Mouse (Mus musculus): ENCODE measurements around the gene Rps6kc1. TPM values are rescaled to one million over a fixed set of nuclear protein-coding genes. Genes with fewer than 3 reads are reported as not detected.
A peak's percentile ranks its signal among the peaks of the same experiment; 100 is the strongest.

The Rps6kc1 gene
- total RNA-seq, 4 experiments from 2014 or later, result 16.5 to 18.5 (median 17.4) TPM

DNA sequence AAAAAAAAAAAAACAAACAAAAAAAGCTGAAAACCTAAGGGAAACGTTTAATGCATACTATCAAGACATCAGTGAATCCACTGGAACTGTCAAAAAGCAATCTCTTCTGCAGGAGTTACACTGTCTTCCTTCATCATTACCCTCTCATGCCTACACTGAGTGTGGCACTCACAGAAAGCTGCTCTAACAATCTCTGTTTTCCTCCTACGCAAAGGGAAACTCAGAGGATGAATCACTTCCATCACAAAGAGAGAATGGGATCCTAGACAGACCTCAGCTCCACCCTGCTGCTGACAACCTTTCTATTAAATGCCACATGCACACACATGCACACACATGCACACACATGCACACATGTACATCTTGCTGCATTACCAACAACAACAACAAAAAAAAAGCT, 75.5 kb downstream of the Rps6kc1 start:
- no peak for DNase-seq (ENCODE audit: low spot score in 2 of 2)

- no peak for DNase-seq (ENCODE audit: low spot score in 2 of 2)
Measured at GRCm38 (mm10) chr1:190834201-190834907, 77.2 kb downstream of the Rps6kc1 start.

DNA sequence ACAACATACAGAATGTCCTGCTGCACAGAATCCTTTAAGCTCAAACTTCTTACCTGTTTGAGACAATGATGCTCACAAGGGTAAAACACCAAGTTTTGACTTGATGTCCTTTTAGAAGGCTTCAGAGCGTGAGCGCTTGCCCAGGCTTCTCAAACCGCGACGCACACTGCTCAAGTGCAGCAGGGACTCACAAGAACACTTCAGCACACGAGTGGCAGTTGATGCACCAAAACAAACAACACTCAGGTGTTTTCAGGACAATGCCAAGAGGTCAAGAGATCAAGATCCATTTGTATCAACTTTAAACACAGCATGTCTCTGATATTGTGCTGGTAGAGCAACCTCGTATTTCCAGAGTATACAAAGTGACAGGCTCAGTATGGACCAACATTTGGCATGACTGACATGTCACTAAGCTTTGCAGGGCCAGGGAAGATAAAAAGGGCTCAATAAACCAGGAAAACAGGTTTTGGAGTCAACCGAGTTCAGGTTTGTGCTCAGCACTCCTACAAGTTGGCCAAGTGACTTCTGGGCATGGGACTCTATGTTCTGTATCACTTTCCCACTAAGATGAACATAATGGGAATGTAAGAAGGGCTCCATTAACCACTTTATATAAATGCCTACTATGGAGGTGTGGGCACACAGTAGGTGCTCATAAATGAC, 78.5 kb downstream of the Rps6kc1 start:
- no peak for DNase-seq (ENCODE audit: low spot score in 2 of 2)

DNA sequence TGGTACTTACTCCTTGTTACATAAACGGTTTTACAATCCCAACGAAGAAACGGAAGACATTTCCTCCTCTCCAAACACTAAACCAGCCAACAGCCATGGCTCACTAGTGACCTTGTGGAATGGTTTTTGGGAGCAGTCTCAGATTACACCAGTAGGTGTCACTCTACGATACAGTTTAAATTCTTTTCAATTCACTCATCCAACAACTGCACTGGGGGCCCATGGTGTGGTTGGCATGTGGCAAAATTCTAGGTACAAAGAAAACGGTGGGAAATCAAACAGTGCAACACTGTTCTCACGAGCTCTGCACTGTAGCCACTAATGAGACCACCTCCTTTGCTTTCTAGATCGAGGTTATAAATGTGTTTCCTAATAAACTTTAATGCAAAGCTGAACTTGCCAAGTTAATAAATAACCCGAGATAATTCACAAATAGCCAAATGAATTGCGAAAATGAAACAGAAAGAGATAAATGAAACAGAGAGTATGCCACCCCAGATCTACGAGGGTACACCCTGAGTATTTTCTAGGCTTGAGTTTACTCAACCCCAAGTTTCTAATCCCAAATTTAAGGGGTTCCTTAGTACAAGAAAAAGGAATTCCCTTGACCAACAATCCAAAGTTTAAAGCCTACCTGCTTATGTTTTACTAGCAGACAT, 79.6 kb downstream of the Rps6kc1 start:
- DNase-seq (ENCODE audit: low spot score in 2 of 2), result peak in 1 of 2 experiments; percentile 13

DNA sequence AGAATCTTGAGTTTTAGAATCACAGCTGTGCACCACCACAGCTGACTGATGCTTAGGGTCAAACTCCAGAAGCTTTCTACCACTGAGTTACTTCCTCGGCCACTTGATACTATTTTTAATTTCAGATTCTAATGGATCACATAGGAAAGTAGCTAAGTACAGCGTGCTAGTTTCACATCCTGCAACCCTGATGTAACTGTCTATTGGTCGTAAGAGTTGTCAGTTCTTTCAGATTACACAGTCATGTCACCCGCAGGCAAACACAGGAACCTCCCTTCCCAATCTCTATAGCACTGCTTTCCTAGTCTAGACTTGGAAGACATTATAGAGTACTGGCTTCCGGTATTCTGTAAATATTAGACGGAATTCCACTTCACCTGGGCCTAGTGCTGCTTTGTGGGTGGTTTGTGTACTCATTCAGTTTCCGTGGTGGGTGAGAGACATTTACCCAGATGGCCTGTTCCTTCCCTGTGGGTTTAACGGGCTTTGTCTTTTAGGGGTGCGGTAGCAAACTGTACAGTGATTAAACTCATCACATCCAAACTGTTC, 85.0 kb downstream of the Rps6kc1 start:
- no peak for DNase-seq (ENCODE audit: low spot score in 2 of 2)

DNA sequence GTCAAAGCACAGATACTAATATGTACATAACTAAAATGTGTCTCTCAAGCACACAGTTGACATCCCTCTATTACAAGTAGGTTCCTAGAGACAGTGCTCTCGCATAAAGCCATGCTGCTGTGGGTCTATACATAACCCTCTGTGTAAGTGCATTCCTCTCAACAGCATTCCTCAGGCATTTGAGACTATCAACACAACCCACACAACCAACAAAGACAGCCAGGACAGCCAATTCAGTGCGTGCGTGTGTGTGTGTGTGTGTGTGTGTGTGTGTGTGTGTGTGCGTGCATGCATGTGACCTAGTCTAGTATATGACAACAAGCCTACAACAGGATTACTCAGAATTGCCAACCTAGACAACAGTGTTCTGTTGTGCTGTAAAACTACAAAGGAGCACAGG, 87.8 kb downstream of the Rps6kc1 start:
- DNase-seq (ENCODE audit: low spot score in 2 of 2), result no peak

DNA sequence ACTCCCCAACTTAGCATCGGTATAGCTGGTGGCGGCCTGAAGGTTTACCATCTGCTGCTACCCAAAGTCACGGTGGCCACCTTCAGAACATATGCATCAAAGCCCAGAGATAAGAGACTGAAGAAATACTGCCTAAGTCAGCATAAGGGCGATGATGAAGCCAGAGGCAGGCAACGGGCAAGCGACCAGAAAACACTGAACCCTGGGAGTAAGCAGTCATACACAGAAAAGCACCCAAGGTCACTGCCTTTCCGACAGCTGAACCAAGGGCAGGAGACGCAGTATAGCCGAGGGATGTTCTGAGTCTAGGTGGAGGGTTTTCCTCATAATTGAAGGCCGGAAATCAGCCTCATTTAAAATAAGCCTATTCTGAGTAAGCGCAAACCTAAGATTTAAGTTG, 95.4 kb downstream of the Rps6kc1 start:
- no peak for DNase-seq (ENCODE audit: low spot score in 2 of 2)

DNA sequence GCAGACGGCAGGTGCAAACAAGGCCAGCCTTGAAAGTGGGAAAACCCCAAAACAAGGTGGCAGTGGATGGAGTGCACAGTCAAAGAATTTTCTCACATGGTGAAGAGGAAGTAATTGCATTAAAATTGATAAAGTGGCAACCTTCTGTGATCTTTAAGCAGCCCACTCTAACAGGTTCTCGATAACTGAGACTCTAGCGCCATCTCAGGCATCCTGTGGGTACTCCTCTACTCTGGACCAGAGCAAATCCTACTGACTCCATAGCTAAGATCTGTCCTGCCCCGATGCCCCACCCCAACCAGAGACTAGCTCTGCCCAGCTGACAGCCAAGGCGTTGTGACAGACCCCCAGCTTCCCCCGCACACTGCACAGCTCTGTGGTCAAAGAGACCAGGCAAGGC, 101.2 kb downstream of the Rps6kc1 start:
- no peak for DNase-seq (ENCODE audit: low spot score in 2 of 2)

DNA sequence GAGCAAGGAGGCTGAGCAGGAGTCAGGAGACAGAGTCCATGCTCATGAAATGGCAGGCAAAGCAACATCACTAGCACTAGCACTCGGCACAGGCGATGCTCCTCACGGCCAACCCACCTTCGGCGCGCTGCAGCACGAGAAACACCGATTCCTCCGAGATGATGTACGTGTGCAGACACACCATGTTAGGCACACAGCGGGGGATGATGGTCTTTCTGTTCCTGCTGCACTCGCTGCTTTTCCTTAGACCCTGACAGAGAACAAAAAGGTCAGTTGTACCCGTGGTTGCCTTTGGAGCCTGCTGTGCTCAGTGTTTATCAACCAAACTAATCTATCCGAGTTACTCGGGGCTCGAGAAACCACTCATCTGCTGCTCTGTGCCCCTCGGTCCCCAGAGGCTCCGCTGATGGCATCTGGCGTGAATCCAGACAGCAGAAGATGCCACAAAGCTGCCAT, 102.8 kb downstream of the Rps6kc1 start:
- DNase-seq (ENCODE audit: low spot score in 2 of 2), result no peak

DNA sequence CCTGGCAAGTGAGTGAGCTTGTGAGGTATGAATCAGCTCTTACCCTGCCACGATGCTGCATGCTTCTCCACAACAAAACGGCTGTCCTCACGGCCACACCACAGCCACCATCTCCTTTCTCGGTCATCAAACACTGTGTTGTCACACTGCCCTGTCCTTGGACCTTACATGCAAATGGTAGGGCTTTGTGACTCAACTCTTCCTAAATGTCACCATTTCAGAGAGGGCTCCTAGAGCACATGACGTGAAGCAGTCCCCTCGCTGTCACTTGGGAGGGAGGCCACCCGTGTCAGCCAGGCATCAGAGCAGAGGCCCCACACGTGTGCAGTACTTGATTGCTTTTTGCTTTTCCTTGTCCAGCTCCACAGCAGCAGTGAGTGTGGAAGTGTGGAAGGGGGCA, 104.8 kb downstream of the Rps6kc1 start:
- DNase-seq (ENCODE audit: low spot score in 2 of 2), result no peak

DNA sequence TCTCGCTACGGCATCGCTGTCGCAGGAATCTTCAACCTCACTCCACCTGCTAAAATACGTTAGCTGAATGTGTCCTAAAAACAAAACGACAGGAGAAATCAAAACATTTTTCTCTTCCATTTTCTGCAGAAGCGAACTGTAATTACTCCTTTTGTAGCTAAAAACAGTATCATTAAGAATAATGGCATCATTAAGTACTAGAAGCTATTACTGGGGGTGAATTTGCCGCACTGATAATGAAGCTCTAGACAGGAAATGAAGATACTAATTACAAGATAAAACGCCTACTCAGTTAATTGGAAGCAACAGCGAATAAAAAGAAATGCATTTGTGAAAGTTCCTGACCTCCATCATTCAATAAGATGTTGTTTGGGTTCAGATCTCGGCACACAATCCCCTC, 112.9 kb downstream of the Rps6kc1 start:
- no peak for DNase-seq (ENCODE audit: low spot score in 2 of 2)

DNA sequence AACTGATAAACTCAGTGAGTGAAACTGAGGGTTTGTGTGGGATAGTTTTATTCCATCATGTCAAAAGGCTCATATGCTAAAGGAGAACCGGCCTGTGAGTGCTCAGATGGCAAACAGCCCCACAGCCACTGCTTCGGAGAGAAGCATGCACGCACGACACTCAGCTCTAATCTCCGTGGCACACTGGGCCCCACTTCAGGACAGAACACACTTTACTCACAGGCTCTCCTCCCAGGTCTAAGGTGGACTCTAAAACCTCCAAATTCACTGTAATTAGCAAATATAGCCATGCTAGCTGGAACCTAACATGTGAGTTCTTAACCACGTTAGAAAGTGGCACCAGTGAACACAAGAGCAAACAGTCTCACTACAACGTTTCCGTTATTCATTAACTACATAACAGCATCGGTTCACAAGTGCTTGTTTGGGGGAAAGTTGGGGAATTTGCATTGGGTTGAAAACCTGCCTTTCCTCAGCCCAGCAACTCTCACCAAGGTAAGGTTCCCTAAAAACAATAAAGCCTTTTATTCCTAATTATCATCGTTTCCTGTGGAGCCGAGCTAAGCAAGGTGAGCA, 114.0 kb downstream of the Rps6kc1 start:
- DNase-seq (ENCODE audit: low spot score in 2 of 2), result no peak

- DNase-seq (ENCODE audit: low spot score in 2 of 2), result no peak
Measured at GRCm38 (mm10) chr1:190796745-190797482, 114.7 kb downstream of the Rps6kc1 start.

DNA sequence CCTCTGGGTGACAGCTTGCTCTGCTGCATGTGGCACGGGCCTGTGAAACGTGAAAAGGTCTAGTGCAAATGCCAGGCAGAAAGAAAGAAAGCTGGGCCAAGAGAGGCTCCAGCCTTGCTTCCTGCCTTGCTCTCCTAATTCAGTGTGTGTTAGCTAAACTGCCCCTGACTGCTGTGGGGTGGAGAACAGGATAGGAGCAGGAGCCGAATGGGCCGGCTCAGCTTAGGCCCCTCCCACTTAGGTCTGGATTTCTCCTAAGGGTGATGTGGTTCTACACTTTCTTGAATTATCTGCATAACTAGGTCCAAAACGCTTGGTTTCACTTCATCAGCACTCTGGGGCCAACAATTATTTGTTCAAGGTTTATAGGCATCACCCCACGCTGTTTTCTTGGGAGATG, 119.9 kb downstream of the Rps6kc1 start:
- no peak for DNase-seq (ENCODE audit: low spot score in 2 of 2)

DNA sequence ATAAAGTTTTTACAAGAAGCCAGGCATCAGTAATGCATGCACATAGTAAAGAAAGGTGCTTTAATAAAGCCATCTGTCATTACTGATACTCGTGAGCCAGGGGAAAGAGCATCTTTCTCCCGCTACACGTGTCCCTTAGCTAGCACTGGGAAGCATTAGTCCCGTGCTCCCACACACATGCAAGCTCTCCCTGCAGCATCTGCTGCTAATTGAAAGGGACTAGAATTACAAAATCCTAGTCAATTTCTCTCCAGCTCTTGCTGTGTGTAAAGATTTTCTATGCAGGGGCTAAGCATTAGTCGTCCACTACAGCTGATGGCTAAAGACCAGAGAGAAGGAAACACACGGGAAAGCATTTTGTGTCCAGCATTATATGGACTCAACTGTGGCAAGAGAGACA, 120.8 kb downstream of the Rps6kc1 start:
- no peak for DNase-seq (ENCODE audit: low spot score in 2 of 2)

DNA sequence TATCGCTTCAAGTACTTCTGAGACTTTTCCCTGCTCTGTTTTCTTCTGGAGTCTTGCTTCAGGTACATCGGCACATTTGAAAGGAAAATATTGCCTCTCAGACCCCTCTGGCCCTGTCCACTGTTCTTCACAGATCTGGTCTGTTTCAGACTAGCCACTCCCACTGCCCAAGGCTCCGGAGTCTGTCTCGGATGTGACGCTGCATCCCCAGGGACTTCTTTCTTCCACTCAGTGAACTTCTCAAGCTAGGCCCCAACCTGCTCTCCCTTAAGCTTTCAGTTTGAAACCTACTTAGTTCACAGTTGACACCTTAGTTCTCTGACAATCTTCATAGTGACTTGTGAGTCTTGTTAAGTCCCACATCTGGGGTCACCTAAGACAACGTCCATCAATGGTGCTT, 133.9 kb downstream of the Rps6kc1 start:
- no peak for DNase-seq (ENCODE audit: low spot score in 2 of 2)

- DNase-seq (ENCODE audit: low spot score in 2 of 2), result no peak
Measured at GRCm38 (mm10) chr1:190776260-190776659, 135.3 kb downstream of the Rps6kc1 start.

DNA sequence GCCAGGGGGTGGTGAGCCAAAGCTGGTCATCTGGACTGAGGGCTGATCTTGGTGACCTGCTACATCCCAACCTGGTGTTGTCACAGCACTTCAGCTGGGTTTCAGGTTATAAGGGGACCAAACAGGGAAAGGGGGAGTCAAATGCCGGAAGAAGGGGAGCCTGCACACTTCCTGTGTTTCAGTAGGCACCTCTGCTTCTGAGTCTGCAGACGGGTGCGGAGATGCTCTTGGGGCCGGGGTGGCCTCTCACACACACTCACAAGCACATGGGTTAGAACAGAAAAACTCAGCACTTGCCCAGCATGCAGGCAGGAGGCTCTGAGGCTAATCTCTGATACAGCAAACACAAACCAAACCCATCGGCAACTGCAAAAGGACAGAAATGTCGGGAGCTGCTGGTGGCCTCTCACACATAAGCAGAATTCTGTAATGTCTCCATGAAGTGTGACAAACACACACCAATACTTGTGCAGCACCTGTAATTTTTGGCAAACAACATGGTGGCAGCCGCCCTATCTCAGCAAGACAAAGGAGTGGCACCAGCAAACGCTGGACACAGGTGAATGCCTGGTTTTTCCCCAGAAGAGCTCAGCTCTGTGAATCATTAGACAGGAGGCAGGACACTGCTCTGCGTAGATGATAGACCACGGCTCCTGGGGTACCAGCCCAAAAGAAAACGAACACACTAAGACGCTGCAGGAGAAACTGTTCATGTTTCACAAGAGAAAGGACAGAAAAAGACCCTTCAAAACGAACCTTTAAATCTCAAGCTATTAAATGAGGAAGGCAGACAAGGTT, 139.3 kb downstream of the Rps6kc1 start:
- no peak for DNase-seq (ENCODE audit: low spot score in 2 of 2)

DNA sequence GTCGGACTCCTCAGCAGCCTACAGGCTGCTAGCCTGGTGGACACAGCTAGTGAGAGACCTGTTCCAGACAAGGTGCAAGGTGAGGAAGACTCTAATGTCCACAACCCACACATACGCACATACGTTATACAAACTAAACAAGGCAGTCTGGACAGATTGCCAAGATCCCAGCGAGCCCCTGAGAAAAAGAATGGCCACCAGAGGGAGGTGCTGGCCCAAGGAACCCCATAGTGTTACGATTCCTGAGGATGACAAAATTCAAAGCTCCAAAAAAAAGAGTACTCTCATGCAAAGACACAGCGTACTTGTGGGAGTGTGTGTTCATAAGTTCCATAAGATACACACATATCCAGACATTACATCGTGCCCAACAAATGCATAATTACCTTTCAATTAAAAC, 141.8 kb downstream of the Rps6kc1 start:
- DNase-seq (ENCODE audit: low spot score in 2 of 2), result no peak

GRCm38 (mm10) chr1:190768307-190768706, 143.3 kb downstream of the Rps6kc1 start:
- DNase-seq (ENCODE audit: low spot score in 2 of 2), result no peak
